32 mouse cellular contexts compared by ENCODE assay signal in genomic region chr5:14173355-14174183, GRCm38 (mm10).
DNase-seq lines count a peak whose midpoint lies in the region; ATAC-seq and TF ChIP-seq lines count a peak whose summit lies in the region.
"Had no signal": no experiment of that assay in that cellular context is flagged by ENCODE, and none has a peak within 500 bp of the region (broad histone marks: within the 10 kb centered on the region; RNA-seq: fewer than 3 reads in every experiment).

No protein-coding gene starts in this region.

- H3K9me3 ChIP-seq in forebrain, embryonic 13.5 days (replicated peaks) = no peaks in the 10 kb centered on the region
- H3K9me3 ChIP-seq in forebrain, embryonic 11.5 days (ENCODE audit: control insufficient read depth, low read length) = no peaks in the 10 kb centered on the region
- no peaks in the 10 kb centered on the region for H3K9me3 ChIP-seq in hindbrain, embryonic 14.5 days (ENCODE audit: control insufficient read depth, low read length)
- H3K9me3 ChIP-seq in hindbrain, embryonic 10.5 days = no peaks in the 10 kb centered on the region
- no peaks in the 10 kb centered on the region for H3K9me3 ChIP-seq in midbrain, embryonic 16.5 days (replicated peaks; ENCODE audit: control insufficient read depth, low read length, poor library complexity, severe bottlenecking)
- no peaks in the 10 kb centered on the region for H3K9me3 ChIP-seq in midbrain, embryonic 10.5 days (replicated peaks)
- H3K9me3 ChIP-seq in forebrain, postnatal 0 days (ENCODE audit: low read length) = no peaks in the 10 kb centered on the region
- H3K9me3 ChIP-seq: embryonic facial prominence, embryonic 13.5 days; G1E; heart, embryonic 12.5 days; kidney, embryonic 15.5 days; limb, embryonic 13.5 days; lung, embryonic 15.5 days; midbrain, embryonic 12.5 days; neural tube, embryonic 13.5 days had no signal

- H3K4me1 ChIP-seq in forebrain, embryonic 13.5 days = no peaks in the 10 kb centered on the region
- no peaks in the 10 kb centered on the region for H3K4me1 ChIP-seq in forebrain, embryonic 11.5 days (replicated peaks; ENCODE audit: control insufficient read depth, insufficient read depth, low read length)
- H3K4me1 ChIP-seq in hindbrain, embryonic 14.5 days (replicated peaks; ENCODE audit: control insufficient read depth, insufficient read depth, low read length) = no peaks in the 10 kb centered on the region
- H3K4me1 ChIP-seq in hindbrain, embryonic 10.5 days (replicated peaks) = no peaks in the 10 kb centered on the region
- H3K4me1 ChIP-seq in midbrain, embryonic 16.5 days (ENCODE audit: control insufficient read depth, insufficient read depth, low read length) = no peaks in the 10 kb centered on the region
- no peaks in the 10 kb centered on the region for H3K4me1 ChIP-seq in midbrain, embryonic 10.5 days
- H3K4me1 ChIP-seq in forebrain, postnatal 0 days (ENCODE audit: insufficient read depth) = no peaks in the 10 kb centered on the region
- H3K4me1 ChIP-seq: heart, embryonic 12.5 days; kidney, embryonic 15.5 days; limb, embryonic 13.5 days; lung, embryonic 15.5 days; midbrain, embryonic 12.5 days; neural tube, embryonic 13.5 days had no signal

- peak overlapping the region; percentile 5; the same call in 1 of the 2 replicates for H3K27ac ChIP-seq in forebrain, embryonic 13.5 days
- H3K27ac ChIP-seq in forebrain, embryonic 11.5 days (ENCODE audit: low read depth, low read length) = no peak overlapping the region
- no peak overlapping the region for H3K27ac ChIP-seq in hindbrain, embryonic 14.5 days
- no peak overlapping the region for H3K27ac ChIP-seq in hindbrain, embryonic 10.5 days
- H3K27ac ChIP-seq in midbrain, embryonic 16.5 days (ENCODE audit: low read length) = no peak overlapping the region
- no peak overlapping the region for H3K27ac ChIP-seq in midbrain, embryonic 10.5 days (replicated peaks)
- no peak overlapping the region for H3K27ac ChIP-seq in forebrain, postnatal 0 days (ENCODE audit: low read depth, low read length)
- H3K27ac ChIP-seq: embryonic facial prominence, embryonic 13.5 days; kidney, embryonic 15.5 days; left cerebral cortex, adult 2 months; limb, embryonic 13.5 days; lung, embryonic 15.5 days; midbrain, embryonic 12.5 days; neural tube, embryonic 13.5 days; stomach, postnatal 0 days had no signal

- ATAC-seq in forebrain, embryonic 13.5 days = peak; percentile 92
- no peak for ATAC-seq in forebrain, embryonic 11.5 days (replicated peaks; ENCODE audit: low FRiP score)
- ATAC-seq in hindbrain, embryonic 14.5 days (ENCODE audit: low FRiP score) = peak; percentile 60; the same call in 1 of the 2 replicates
- peak; percentile 64; the same call in 1 of the 2 replicates for ATAC-seq in midbrain, embryonic 16.5 days
- peak; percentile 84 for ATAC-seq in forebrain, postnatal 0 days
- ATAC-seq: Patski had no signal

- H3K4me3 ChIP-seq in forebrain, embryonic 13.5 days = no peak overlapping the region
- no peak overlapping the region for H3K4me3 ChIP-seq in forebrain, embryonic 11.5 days (ENCODE audit: low read depth, low read length)
- H3K4me3 ChIP-seq in hindbrain, embryonic 14.5 days (replicated peaks; ENCODE audit: low read length) = no peak overlapping the region
- no peak overlapping the region for H3K4me3 ChIP-seq in hindbrain, embryonic 10.5 days
- no peak overlapping the region for H3K4me3 ChIP-seq in midbrain, embryonic 16.5 days (ENCODE audit: low read depth, low read length)
- H3K4me3 ChIP-seq in midbrain, embryonic 10.5 days = no peak overlapping the region
- H3K4me3 ChIP-seq in forebrain, postnatal 0 days (ENCODE audit: low read depth, low read length) = no peak overlapping the region
- H3K4me3 ChIP-seq: embryonic facial prominence, embryonic 13.5 days; heart, embryonic 12.5 days; kidney, embryonic 15.5 days; left cerebral cortex, adult 2 months; limb, embryonic 13.5 days; lung, embryonic 15.5 days; midbrain, embryonic 12.5 days; myocyte; neural tube, embryonic 13.5 days had no signal

- DNase-seq in forebrain, embryonic 11.5 days (ENCODE audit: low spot score) = no peak
- no peak for DNase-seq in hindbrain, embryonic 14.5 days (ENCODE audit: low spot score)
- DNase-seq in hindbrain, embryonic 10.5 days (ENCODE audit: low spot score) = no peak
- no peak for DNase-seq in midbrain, embryonic 10.5 days (ENCODE audit: low spot score)
- DNase-seq in forebrain, postnatal 0 days = peak; percentile 30
- DNase-seq in testis, postnatal 14 days (ENCODE audit: low spot score) = no peak
- DNase-seq: adrenal gland, postnatal 10 days; cerebellum, adult 11 months; cerebellum, adult 9-10 months; cerebellum, postnatal 36 days; gastrocnemius, postnatal 25 days; heart, adult 18-20 months; heart, postnatal 4 days; kidney, adult 18-20 months; kidney, postnatal 25 days; thymus, adult 2 months; thymus, postnatal 36 days had no signal

- TF ChIP-seq CTCF in forebrain, postnatal 0 days (IDR thresholded peaks at IDR 0.05; ENCODE audit: low read depth) = no peak

- 74% methylated on average over 10 of the region's 10 CpGs for WGBS in forebrain, embryonic 13.5 days
- WGBS in forebrain, embryonic 11.5 days = 85% methylated on average over 10 of the region's 10 CpGs
- 80% methylated on average over 10 of the region's 10 CpGs for WGBS in hindbrain, embryonic 14.5 days
- 91% methylated on average over 10 of the region's 10 CpGs for WGBS in hindbrain, embryonic 10.5 days
- WGBS in midbrain, embryonic 16.5 days = 82% methylated on average over 10 of the region's 10 CpGs
- WGBS in midbrain, embryonic 10.5 days = 90% methylated on average over 10 of the region's 10 CpGs
- 38% methylated on average over 10 of the region's 10 CpGs for WGBS in forebrain, postnatal 0 days

- H3K4me2 ChIP-seq in forebrain, embryonic 13.5 days = no peak overlapping the region
- H3K4me2 ChIP-seq in forebrain, embryonic 11.5 days (ENCODE audit: low read depth, low read length, severe bottlenecking) = no peak overlapping the region
- no peak overlapping the region for H3K4me2 ChIP-seq in hindbrain, embryonic 14.5 days (replicated peaks)
- H3K4me2 ChIP-seq in midbrain, embryonic 16.5 days (ENCODE audit: low read length) = no peak overlapping the region
- H3K4me2 ChIP-seq in forebrain, postnatal 0 days (ENCODE audit: low read depth) = no peak overlapping the region
- H3K4me2 ChIP-seq: embryonic facial prominence, embryonic 13.5 days; heart, embryonic 12.5 days; kidney, embryonic 15.5 days; limb, embryonic 13.5 days; liver, embryonic 11.5 days; lung, embryonic 15.5 days; midbrain, embryonic 12.5 days; neural tube, embryonic 13.5 days had no signal

- no peaks in the 10 kb centered on the region for H3K27me3 ChIP-seq in forebrain, embryonic 13.5 days
- H3K27me3 ChIP-seq in forebrain, embryonic 11.5 days (ENCODE audit: control insufficient read depth, insufficient read depth, low read length) = no peaks in the 10 kb centered on the region
- H3K27me3 ChIP-seq in hindbrain, embryonic 14.5 days (ENCODE audit: control insufficient read depth, insufficient read depth, low read length) = no peaks in the 10 kb centered on the region
- no peaks in the 10 kb centered on the region for H3K27me3 ChIP-seq in hindbrain, embryonic 10.5 days (ENCODE audit: insufficient read depth, poor library complexity, severe bottlenecking)
- no peaks in the 10 kb centered on the region for H3K27me3 ChIP-seq in midbrain, embryonic 16.5 days (ENCODE audit: control insufficient read depth, insufficient read depth, low read depth, low read length)
- no peaks in the 10 kb centered on the region for H3K27me3 ChIP-seq in midbrain, embryonic 10.5 days (ENCODE audit: low read depth, poor library complexity, severe bottlenecking)
- no peaks in the 10 kb centered on the region for H3K27me3 ChIP-seq in forebrain, postnatal 0 days (ENCODE audit: insufficient read depth, low read length)
- H3K27me3 ChIP-seq: embryonic facial prominence, embryonic 13.5 days; heart, embryonic 12.5 days; kidney, embryonic 15.5 days; limb, embryonic 13.5 days; lung, embryonic 15.5 days; midbrain, embryonic 12.5 days; neural tube, embryonic 13.5 days; Patski had no signal

- no peak overlapping the region for H3K9ac ChIP-seq in forebrain, embryonic 13.5 days
- H3K9ac ChIP-seq in forebrain, embryonic 11.5 days (ENCODE audit: low read length) = no peak overlapping the region
- H3K9ac ChIP-seq in hindbrain, embryonic 14.5 days = no peak overlapping the region
- no peak overlapping the region for H3K9ac ChIP-seq in midbrain, embryonic 16.5 days (ENCODE audit: low read depth, low read length)
- no peak overlapping the region for H3K9ac ChIP-seq in forebrain, postnatal 0 days
- H3K9ac ChIP-seq: embryonic facial prominence, embryonic 13.5 days; heart, embryonic 12.5 days; kidney, embryonic 15.5 days; limb, embryonic 13.5 days; lung, embryonic 15.5 days; midbrain, embryonic 12.5 days; neural tube, embryonic 13.5 days had no signal

- no peaks in the 10 kb centered on the region for H3K36me3 ChIP-seq in forebrain, embryonic 13.5 days (ENCODE audit: poor library complexity, severe bottlenecking)
- H3K36me3 ChIP-seq in forebrain, embryonic 11.5 days (ENCODE audit: control insufficient read depth, insufficient read depth, low read length) = no peaks in the 10 kb centered on the region
- no peaks in the 10 kb centered on the region for H3K36me3 ChIP-seq in hindbrain, embryonic 14.5 days (replicated peaks; ENCODE audit: control insufficient read depth, insufficient read depth)
- H3K36me3 ChIP-seq in hindbrain, embryonic 10.5 days = no peaks in the 10 kb centered on the region
- no peaks in the 10 kb centered on the region for H3K36me3 ChIP-seq in midbrain, embryonic 16.5 days (ENCODE audit: control insufficient read depth, insufficient read depth, low read length)
- no peaks in the 10 kb centered on the region for H3K36me3 ChIP-seq in midbrain, embryonic 10.5 days
- no peaks in the 10 kb centered on the region for H3K36me3 ChIP-seq in forebrain, postnatal 0 days (ENCODE audit: insufficient read depth)
- H3K36me3 ChIP-seq: embryonic facial prominence, embryonic 13.5 days; G1E; heart, embryonic 12.5 days; kidney, embryonic 15.5 days; limb, embryonic 13.5 days; lung, embryonic 15.5 days; midbrain, embryonic 12.5 days; neural tube, embryonic 13.5 days had no signal
